Mouse (Mus musculus): Measurements from ENCODE around the gene Tubg2. TPM values are rescaled to one million over a fixed set of nuclear protein-coding genes. Genes with fewer than 3 reads are reported as not detected.
"Not testable (repeated sequence)": the region's sequence is repeated elsewhere in the genome, so short reads cannot be mapped to it uniquely, and the experiment has no call there.

Tubg2 gene
- 1 to 10 TPM; 6.8 TPM for total RNA-seq (2021)
- long read RNA-seq, experiment 1, partial matches to known transcripts, result 0 of 2 reads
- long read RNA-seq, experiment 1, other reads (novel, unspliced or antisense), result 1 of 2 reads
- long read RNA-seq, experiment 2, partial matches to known transcripts, result 0 of 3 reads
- long read RNA-seq, experiment 2, other reads (novel, unspliced or antisense), result 0 of 3 reads

DNA sequence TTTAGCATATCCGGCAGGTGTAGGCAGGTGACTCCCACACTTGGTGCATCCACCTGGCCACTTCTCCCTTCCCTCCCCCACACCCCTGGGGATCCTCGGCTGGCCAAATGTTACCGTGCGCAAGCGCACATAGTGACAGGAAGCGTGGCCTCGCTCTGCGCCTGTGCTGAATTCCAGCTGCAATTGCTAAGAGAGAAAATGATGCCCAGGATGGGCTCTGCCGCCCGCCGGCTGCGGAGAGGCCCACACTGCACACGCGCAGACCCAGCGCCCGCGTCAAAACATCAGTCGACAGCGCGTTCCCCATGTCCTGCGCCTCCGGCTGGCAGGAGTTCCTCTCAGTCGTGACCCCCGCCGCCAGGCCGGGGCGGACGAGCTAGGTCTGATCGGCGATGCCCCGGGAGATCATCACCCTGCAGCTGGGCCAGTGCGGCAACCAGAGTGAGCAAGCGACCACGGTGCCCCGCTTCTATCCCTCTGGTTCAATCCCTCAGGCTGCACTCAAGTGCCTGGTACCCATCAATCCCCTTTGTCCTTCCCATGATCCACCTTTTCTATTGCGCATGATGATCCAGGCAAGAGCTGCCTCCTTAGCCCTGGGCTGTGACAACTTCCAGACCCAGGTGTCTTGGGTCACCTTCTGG is at the start of gene Tubg2:
Gene Tubg2, plus strand, starts transcription at position 180 of the 644 bp plus-strand sequence.
- no peak for DNase-seq (ENCODE audit: low spot score in 2 of 2)

DNA sequence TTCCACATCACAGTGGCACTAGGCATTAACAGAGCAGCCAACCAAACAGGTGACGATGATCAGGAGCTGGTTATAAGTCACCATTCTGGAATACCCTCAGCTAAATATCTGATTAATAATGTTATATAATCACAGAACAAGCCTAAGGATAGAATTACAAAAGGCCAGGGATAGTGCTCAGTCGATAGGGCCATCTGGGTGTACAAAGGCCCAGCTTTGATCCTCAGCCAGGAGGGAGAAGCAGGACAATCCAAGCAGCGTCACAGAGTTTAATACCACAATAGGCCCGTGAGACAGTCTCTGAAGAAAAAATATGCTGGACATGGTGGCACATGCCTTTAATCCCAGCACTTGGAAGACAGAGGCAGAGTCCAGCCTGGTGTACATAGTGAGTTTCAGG is 46.4 kb upstream of the Tubg2 start:
- no peak for DNase-seq (ENCODE audit: low spot score in 2 of 2)

- DNase-seq (ENCODE audit: low spot score in 2 of 2), result no peak
These were observed 45.0 kb upstream of the Tubg2 start for GRCm38 (mm10) chr11:101110708-101111107.

DNA sequence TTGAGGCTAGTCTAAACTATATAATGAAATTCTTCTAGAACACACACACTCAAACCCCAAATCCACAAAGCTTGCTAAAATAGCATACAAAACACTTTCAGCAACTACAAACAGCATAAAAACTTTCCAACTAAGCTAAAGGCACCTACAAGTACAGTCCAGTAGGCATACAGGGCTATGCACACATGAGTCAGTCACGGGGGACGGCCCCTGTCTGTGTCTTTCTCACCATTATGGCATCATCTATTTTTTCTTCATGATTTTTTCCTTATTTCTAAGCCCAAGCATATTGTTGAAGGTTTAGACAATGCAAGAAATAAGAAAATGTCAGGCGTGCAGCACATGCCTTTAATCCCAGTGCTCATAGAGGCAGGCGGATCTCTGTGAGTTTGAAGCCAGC is 44.5 kb upstream of the Tubg2 start:
- DNase-seq (ENCODE audit: low spot score in 2 of 2), result no peak

DNA sequence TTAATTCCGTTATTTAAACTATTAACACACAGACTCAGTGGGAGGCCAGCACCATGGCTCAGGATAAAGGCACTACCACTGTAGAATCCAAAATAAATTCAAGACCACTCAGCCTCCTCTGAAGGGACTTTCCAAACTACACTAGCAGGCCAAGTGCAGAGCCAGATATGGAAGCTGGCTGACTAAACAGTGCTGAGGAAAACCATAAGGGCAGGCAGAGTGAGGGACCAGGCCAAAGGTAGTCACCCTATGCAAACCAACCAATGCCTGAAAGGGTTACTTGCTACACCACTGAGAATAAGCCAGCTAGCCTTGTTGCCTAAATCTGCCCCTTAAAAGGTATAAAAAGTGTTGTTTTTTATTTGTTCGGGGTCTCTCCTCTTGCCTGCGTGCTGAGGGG is 43.5 kb upstream of the Tubg2 start:
- DNase-seq (ENCODE audit: low spot score in 2 of 2), result no peak

GRCm38 (mm10) chr11:101115564-101115963 is 40.1 kb upstream of the Tubg2 start:
- DNase-seq (ENCODE audit: low spot score in 2 of 2), result no peak

- no peak for DNase-seq (ENCODE audit: low spot score in 2 of 2)
These were observed 37.6 kb upstream of the Tubg2 start for GRCm38 (mm10) chr11:101118105-101118504.

DNA sequence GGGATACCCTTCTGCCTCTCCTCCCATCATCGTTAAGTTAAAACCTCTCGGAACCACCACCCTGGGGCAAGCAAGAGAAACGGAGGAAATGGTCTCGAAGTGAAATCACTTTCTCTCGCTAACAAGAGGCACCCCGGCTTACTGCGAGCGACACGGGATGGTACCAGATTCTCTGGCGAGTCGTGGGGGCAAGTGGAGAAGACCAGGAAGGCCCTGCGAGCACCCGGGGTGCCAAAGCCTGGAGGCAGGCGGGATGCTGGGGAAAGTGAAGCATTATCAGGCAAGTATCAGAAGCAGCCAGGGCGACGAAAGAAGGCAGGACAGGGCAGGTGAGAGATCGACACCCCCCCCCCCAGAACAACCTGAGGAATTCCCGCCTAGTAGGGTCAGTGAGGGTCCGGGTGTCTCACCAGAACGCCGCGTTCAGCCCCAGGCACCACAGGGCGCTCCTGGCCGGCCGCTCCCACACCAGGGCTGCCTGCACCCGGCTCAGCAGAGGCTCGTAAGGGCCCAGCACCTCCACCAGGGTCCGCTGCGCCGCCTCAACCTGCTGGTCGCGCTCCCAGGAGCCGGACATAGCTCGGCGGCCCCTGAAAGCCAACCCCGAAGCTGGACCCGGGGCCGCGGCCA is 36.5 kb upstream of the Tubg2 start:
- DNase-seq (ENCODE audit: low spot score in 2 of 2), result peak in 1 of 2 experiments; percentile 30

DNA sequence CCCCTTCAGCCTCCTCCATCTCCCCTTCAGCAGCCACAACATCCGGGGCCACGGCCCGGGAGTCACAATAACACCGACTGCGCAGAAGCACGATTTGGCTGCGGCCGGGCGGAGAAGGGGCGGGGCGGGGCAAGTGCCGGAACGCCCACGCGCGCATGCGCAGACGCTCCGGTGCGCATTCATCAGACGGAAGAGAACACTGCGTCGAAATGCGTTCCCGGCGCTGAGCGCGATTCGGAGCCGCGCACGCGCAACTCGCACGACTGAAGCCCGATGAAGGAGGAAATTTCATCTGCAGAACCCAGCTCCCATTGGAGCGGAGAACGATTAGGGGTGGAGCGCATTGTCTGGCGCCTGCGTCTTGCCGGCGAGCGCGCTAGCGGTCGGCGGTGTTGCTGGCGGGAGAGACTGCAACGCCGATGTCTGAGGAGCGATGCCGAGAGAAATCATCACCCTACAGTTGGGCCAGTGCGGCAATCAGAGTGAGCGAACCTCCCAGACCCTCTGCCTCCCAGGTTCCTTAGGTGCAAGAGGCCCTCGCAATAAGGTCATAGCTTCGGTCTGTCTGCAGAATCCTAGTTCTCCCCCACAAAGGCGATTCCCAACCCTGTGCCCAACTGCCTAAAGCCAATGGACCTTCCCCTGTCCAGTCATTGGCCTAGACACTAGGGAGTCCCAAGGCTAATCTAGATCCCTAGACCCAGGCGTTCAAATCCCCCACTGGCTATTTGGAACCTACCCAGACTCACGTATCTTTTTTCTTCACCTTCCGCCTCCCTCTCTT is 35.8 kb upstream of the Tubg2 start, which contains the start of the genes Retreg3 and Tubg1:
Gene Retreg3, minus strand, starts transcription at position 133 of the 784 bp plus-strand sequence.
Gene Tubg1, plus strand, starts transcription at position 178 of the 784 bp plus-strand sequence.
- DNase-seq (ENCODE audit: low spot score in 2 of 2), result peak; percentile 99

DNA sequence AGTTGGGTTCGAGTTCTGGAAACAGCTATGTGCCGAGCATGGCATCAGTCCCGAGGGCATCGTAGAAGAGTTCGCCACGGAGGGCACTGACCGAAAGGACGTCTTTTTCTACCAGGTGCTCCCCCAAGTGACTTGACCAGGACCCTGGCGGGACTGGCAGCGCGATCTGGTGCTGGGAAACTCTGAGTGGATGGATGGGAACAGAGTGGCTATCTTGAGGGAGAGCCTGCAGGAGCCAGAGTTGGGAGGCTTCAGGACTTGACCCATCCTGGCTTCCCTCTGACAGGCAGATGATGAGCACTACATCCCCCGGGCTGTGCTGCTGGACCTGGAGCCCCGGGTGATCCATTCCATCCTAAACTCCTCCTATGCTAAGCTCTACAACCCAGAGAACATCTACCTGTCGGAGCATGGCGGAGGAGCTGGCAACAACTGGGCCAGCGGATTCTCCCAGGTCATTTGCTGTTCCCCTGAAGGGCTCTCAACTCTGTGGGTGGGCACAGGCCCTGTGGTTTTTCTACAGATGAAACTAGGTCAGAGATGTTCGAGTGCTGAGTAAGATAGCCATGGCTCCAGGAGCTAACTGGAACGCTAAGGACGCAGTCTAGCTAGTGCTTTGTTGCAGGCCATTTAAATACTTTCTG is 35.0 kb upstream of the Tubg2 start:
- no peak for DNase-seq (ENCODE audit: low spot score in 2 of 2)

- DNase-seq (ENCODE audit: low spot score in 2 of 2), result not testable (repeated sequence)
These were observed 31.2 kb upstream of the Tubg2 start for GRCm38 (mm10) chr11:101124494-101124893.

DNA sequence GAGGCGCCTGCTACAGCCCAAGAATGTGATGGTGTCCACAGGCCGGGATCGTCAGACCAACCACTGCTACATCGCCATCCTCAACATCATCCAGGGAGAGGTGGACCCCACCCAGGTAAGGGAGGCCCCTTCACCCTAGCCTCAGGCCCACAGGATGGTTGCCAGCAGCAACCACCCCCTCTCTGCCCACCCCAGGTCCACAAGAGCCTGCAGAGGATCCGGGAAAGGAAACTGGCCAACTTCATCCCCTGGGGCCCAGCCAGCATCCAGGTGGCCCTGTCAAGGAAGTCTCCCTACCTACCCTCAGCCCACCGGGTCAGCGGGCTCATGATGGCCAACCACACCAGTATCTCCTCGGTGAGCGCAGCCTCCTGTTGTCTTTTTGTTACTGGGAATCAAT is 30.7 kb upstream of the Tubg2 start:
- DNase-seq (ENCODE audit: low spot score in 2 of 2), result not testable (repeated sequence)

GRCm38 (mm10) chr11:101127075-101127474 is 28.6 kb upstream of the Tubg2 start:
- no peak for DNase-seq (ENCODE audit: low spot score in 2 of 2)

DNA sequence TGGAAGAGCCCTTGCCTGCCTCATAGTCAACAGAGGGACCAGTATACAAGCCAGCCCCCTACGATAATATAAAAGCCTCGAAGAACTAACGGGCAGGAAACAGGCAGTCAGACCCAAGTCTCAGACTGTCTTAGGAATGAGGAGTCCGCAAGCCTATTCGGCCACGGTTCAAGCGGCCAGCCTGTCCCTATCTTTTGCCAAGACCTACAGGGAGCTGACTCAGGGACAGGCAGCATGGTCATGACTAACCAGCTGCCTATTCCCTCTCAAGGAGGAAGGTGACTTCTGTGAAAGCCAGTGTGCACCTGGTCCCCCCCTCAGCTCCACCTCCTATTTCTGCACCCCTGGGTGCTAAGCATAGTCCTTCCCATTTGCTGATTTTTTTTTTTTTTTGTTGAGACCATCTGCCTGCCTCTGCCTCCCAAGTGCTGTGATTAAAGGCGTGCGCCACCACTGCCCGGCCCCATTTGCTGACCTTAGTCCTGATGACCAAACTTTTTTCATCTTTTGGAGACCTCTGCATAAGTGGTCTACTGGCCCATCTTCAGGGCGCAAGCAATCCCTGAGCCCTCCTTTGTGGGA is 26.6 kb upstream of the Tubg2 start:
- DNase-seq (ENCODE audit: low spot score in 2 of 2), result no peak

DNA sequence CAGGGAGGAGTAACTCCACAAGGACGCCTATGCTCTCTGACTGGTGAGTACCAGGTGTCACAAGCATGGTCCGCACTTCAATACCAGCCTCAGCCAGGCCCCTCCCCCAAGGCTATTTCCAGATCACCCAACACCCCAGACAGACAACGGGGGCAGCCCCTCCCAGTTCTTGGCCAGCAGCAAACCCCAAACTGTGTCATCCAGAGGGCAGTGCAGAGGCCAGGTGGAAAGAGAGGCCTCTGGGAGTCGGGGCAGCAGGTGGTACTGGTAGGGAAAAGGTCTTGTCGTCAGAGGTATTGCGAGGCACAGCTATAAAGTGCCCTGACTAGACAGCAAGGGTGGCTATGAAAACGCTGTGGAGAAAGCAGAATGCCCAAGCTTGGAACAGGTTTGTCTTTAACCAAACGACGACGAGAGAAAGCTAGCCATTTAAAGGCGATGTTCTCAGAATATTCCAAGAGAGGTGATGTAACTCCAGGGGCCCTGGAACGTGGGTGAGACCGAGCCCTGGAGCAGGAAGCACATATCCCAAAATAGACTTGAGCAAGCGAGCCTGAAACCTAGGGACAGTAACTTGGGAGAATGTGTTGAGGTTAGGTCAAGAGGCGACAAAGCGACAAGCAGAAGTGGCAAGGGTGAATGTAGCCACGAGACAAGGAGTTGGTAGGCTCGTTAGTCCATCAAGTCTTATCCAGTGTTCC is 25.5 kb upstream of the Tubg2 start:
- DNase-seq (ENCODE audit: low spot score in 2 of 2), result peak; percentile 27 to 39

DNA sequence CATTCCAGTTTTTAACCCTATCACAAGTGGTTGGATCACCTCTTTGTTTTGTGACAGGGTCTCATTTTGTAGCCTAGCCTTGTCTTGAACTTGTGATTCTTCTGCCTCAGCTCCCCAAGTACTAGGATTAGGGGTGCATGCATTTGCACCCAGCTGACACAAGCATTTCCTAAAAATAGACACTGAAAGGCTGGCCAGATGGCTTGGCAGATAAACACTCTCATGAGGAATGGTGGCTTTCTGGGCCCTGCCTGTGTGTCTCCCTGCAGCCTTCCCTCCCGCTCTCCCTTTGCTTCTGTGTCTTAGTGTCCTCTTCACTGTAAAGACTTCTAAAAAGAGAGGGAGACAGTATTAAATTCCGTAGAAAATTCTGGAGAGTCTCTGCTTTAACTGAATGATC is 24.5 kb upstream of the Tubg2 start:
- DNase-seq (ENCODE audit: low spot score in 2 of 2), result no peak

DNA sequence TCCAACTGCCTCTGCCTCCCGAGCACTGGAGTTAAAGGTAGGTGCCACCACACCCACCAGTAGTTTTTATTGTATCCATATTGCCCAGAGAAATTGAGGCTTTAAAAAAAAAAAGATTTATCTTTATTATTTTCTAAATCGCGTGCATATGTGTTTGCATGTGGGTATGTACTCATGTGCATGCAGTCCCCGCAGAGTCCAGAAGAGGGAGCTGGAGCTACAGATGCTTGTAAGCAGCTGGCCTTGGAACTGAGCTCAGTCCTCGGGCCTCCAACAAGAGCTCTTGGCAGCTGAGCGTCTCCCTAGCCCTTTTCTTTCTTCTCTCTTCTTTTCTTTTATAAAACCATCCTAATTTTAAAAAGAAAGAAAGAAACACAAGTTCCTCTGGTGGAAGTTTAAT is 24.0 kb upstream of the Tubg2 start:
- DNase-seq (ENCODE audit: low spot score in 2 of 2), result peak in 1 of 2 experiments; percentile 45

- no peak for DNase-seq (ENCODE audit: low spot score in 2 of 2)
These were observed 22.7 kb upstream of the Tubg2 start for GRCm38 (mm10) chr11:101133037-101133436.

- no peak for DNase-seq (ENCODE audit: low spot score in 2 of 2)
These were observed 21.4 kb upstream of the Tubg2 start for GRCm38 (mm10) chr11:101134217-101134865.

DNA sequence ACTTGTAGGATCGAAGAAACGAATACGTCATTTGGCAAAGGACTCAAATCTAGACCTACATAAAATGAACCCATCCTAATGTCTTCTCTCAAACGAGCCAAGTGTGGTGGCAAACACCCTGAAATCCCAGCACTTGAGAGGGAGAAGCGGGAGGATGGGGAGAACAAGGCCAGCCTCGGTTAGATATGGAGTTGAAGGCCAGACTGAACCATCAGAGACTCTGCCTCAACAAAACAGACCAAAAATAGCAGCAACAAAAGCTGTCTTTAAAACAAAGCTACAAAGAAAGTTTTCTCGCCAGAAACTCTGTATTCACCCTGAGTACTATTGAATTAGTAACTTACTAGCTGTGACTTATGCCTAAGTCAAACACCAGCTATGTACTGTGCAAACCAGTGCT is 18.7 kb upstream of the Tubg2 start:
- DNase-seq (ENCODE audit: low spot score in 2 of 2), result no peak
